Mouse (Mus musculus): Measurements from ENCODE around the gene Macrod2.
A peak's percentile ranks its signal among the peaks of the same experiment; 100 is the strongest.

The Macrod2 gene

DNA sequence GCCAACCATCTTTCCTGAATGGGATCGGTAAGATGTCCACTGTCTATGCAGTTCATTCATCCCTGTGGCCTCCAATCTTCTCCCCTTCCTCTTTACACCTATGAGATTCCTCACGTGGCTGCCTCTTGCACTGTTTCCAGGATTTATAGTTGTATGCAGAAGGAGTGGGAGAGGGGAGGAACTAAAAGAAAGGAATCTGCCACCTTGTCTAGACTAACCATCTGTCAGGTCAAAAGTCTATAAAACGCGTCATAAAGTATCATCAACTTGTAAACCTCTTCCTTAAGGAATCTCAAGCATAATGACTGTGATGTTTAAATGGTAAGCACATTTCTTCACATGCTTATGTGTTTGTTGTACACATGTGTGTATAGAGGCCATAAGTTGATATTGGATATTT, 416.6 kb downstream of the Macrod2 start:
- no peak for DNase-seq (ENCODE audit: low spot score)

DNA sequence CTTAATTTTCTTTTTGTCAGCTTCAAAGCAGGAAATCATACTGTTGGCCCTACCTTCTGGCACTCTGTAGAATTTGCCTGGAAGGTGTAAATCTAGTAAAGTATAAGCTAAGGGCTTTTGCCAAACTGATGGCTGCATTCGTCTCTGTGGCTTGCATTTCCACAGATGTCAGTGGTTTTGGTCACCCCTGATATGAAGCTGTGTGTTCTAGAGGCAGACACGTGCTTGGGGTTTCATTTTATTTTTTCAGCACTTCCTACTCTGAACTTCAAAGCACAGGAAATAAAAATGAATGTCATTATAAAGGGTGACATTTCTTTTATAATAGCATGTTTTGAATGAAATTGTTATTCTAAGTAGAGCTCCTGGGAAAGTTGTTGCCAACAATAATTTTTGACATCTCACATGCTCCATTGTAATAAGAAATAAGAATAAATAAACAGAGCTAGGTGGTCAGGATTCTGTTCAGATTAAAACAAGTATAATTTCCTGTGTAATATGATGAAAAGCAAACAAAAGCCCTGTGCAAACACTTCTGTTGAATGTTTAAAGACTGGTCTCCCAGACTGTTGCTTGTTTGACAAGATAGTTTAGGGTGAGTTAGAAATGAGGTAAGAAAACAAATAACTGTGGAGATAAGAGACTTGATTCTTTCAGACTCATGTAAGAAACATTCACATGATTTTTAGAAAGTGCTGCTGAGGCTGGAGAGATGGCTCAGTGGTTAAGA, 424.4 kb downstream of the Macrod2 start:
- DNase-seq (ENCODE audit: low spot score) = no peak

DNA sequence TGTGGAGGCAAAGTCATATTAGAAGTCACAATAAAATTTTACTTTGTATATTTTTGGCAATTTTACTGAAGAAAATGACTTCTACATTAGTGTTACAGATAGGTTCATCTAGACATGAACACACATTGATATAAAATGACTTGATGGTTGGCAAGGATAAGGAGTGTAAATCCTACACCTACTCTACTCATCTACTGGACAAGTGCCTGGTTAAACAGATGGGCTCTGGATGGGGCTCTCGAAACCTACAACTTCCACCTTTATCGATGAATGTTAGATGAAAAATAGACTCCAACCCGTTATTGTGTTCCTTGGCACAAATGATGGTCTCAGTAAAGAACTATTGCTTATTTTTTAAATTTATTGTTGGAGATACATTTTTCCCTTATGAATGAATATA, 427.3 kb downstream of the Macrod2 start:
- DNase-seq (ENCODE audit: low spot score) = no peak

DNA sequence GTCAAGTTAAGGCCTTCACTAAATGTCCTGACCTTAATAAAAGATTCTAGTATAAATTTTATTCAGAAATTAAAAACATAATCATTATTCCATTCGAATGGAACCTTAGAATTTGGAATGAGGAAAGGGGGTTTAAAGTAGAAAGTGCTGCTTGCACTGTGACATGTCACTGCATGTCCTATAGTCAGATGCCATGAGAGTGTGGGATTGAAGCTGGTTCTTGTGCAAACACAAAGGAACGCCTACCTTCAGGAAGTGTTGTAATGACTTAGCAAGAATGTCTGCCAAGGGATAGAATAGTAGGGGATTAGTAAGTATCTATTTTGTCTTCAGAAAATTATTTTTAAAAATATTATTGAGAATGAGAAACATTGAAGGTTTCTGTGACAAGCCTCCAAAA, 431.1 kb downstream of the Macrod2 start:
- no peak for DNase-seq (ENCODE audit: low spot score)

DNA sequence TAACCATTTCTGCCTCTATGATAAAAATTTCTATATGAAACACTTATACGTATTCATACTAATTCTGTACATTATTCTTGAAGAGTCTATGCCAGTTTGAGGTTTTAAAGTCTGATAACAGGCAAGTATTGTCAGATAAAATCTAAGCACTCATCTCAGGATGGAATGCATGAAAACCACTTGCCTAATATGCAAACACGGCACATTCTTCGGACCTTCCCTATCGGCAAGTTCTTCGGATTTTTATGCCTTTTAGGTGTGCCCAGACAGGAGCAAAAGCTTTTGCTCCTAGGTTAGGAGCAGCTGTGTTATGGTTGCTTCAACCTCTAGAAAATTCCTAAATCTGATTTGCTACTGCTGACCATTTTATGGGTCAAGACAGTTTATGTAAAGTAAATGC, 433.8 kb downstream of the Macrod2 start:
- no peak for DNase-seq (ENCODE audit: low spot score)

DNA sequence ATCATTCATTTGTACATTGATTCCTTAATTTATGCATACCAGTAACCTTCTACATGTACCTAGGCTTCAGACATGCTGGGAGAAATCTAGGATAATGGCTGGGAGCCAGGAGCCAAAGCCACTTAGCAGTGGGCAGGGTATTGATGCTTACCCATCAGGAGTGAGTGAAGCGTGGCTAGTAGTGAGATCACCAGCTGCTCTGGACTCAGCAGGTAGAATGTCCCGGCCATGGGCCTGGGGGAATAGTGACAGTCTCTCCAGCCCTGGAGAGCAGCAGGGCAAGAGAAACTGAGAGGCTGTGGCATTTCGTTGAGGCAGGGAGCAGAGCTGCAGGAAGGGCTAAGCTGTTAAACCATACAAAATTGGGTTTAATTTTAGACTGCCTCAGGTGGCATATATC, 435.0 kb downstream of the Macrod2 start:
- DNase-seq (ENCODE audit: low spot score) = no peak

DNA sequence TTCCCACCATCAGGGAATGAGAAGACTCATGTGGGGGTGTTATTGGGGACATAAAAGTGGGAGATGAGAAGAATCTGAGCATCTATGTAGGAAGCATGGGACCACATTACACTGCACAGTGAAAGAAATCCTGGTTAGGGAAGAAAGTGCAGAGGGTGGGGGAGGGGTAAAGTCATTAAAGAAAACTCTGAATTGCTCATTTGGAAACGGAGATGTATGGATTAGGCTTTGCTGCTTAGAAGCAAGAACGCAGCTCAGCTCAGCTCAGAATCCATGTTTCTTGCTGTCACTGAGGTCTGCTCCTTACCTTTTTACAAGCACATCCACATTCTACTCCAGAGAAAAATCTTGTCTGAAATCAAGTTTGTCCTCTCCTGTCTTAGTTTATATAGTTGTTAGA, 444.3 kb downstream of the Macrod2 start:
- no peak for DNase-seq (ENCODE audit: low spot score)

DNA sequence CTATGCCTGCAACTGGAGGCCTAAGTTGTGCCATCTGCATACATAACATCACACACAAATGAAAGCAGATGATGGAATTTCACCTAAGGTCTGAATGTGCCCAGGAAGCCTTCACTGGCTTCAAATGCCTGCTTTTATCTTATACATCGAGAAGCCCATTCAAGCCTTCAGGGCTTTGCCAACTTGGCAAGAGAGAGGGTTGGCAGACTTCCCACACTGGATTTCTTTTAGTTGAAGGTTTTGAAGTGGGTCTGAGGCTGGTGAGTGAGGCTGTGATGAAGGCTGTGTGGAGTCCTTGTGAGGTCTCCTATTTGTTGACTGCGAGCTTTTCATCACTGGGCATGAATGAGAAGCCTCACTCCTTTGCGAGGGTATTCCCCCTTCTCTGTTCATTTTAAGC, 444.8 kb downstream of the Macrod2 start:
- peak; percentile 57 for DNase-seq (ENCODE audit: low spot score)

DNA sequence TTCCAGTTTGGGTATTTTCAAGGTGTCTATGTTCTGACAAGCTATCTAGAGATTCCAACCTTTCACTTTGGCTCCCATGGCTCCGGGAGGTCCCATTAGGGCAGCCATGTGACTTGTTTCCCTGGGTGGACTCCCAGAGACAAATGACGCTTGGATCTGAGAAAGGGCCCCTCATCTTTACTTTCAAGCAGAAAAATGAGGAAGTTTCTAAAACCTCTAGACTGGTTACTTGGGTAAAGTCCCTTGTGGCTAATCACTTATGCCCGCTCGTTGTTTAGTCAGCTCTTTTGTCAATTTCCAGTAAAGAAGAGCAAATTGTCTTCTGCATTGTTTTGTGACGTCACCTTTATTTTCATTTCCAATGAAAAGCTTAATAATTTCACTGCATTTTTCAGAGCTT, 448.9 kb downstream of the Macrod2 start:
- DNase-seq (ENCODE audit: low spot score) = no peak

DNA sequence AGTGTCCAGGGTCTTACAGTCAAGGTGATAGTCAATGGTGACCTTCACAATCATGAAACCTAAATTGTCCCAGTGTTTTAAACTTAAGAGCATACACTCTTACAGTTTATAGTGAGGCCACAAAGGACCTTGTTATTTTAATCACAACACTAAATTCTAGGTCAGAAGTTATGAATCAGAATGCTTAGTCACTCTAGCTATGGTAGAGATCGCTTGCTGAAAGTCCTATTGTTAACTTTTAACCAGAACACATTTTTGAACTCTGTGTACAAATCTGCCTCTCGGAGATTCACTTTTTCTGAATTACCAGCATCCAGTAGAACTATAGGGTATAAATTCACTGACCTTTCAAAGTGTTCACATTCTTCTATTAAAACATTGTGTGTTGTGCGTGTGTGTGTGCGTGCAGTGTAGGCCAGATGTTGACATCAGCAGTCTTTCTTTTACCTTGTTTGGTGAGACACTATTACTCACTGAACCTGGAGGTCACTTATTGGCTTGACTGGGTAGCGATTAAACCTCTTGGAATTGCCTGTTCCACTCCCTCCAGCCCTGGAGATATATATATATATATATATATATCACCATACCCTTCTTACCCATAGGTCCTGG, 452.8 kb downstream of the Macrod2 start:
- DNase-seq (ENCODE audit: low spot score) = no peak

DNA sequence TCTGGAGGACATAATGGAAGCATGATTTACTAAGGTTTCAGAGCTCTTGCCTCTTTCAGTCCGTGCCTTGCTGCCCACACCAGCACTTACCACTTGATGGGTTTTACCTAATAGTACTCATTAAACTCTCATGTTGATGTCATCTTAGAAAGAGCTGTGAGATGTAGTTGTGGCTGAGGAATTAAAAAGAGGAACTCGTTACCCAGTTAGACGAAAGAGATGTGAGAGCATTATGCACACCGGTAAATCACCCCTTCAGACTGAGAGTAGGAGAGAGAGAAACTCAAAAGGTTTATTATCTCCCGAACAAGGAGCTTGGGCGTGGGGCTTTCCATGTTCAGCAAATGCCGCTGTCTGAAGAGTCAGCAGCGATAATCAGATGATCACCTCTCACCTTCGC, 458.4 kb downstream of the Macrod2 start:
- DNase-seq (ENCODE audit: low spot score) = no peak

DNA sequence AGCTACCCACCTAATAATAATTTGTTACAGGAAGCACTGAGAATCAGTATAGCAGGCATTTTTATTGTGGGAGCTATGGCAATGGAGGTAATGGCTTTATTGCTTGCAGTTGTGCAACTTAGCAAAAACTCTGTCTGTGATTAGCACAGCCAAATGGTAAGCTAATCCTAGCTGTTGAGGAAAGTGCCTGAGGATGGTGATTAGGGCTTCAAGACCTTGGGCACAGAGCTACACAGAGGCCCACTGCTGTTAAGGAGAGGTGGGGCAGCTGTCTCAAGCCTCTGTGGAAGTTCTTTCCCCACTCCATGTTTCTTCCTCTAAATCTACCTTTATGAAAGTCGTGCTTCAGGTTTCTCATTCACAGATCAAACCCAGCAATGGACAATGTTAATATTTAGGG, 466.2 kb downstream of the Macrod2 start:
- no peak for DNase-seq (ENCODE audit: low spot score)

DNA sequence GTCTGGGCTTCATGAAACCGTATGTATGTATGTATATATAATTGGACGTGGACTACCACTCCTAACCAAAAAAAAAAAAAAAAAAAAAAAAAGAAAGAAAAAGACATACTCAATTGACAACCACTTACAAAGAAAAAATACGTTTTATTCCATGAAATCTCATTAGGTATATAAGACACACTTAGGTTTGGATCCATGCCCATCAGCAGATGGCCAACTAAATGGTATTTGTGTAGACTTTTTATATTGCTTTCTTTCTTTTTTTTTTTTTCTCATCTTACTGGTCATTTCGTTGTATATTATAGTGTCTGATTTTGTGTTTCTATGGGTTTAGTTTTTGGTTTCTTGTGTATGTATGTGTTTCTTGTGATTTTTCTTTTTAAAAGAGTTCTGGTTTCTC, 467.6 kb downstream of the Macrod2 start:
- DNase-seq (ENCODE audit: low spot score) = no peak

DNA sequence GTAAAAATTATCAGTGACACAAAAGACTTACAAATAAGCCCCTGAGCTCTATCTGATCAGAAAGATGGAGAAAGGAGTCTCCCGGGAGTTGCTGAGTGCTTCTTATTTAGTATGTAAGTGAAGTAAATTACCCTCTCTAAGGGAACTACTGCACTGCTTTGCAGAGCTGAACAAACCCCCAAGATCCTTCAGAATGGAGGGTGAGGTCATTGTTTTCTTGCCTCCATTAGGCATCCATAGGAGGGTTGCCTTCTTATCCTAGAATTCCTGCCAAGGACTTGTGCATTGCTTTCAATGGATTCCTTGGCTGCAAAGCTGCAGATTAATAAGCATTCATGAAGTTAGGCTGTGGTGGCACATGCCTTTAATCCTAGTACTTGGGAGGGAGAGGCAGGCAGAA, 470.5 kb downstream of the Macrod2 start:
- no peak for DNase-seq (ENCODE audit: low spot score)

DNA sequence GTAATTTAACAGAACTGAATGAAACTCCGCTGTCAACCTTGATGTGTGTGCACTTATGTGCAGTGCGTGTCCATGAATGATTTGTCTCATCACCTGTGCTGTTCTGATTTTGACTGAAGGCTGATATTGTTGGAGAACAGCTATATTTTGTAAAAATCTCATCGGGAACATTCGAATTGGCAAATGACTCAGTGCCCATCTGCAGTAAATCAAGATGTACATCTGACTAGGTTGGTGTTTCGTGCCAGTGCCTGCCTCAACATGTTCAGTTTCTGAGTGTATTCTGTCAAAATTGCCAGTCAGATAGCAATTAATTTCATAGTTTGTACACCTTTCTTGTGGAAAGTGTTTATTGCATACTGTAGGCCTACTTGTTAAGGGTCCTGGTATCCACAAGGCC, 472.0 kb downstream of the Macrod2 start:
- no peak for DNase-seq (ENCODE audit: low spot score)

DNA sequence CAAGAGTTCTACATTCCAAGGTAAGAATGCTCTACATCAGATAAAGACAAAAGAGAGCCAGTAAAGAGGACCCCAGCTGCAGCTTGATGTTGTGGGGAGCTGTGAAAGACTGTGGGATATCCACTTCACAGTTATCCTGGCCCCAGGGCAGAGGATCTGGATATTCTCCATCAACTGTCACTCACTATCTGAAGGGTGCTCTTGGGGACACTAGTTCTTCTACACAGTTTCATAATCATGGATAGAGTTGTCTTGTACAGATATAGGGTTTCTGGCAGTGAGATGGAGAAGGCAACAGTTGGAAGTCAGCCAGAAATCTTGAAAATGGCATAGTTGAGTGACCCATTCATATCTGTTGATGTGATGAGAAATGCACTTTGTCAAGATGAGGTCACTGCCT, 490.1 kb downstream of the Macrod2 start:
- no peak for DNase-seq (ENCODE audit: low spot score)

DNA sequence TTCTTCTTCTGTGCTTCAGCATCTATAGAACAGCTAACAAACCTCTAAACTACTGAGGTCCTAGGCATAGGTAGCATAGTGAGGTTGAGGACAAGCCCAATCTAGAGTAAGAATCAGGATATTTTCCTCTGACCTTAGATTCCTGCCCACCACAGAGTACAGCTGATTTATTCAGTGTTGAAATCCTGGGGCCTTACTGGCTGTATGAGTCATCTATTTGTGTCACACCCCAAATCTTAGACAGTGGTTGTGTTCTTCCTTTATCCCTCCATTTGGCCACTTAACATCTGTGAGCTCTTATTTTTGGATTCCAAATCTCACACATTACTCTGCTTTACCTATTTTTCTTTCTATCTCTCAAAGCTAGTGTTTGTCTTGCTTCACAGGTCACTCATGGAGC, 495.6 kb downstream of the Macrod2 start:
- DNase-seq (ENCODE audit: low spot score) = no peak

DNA sequence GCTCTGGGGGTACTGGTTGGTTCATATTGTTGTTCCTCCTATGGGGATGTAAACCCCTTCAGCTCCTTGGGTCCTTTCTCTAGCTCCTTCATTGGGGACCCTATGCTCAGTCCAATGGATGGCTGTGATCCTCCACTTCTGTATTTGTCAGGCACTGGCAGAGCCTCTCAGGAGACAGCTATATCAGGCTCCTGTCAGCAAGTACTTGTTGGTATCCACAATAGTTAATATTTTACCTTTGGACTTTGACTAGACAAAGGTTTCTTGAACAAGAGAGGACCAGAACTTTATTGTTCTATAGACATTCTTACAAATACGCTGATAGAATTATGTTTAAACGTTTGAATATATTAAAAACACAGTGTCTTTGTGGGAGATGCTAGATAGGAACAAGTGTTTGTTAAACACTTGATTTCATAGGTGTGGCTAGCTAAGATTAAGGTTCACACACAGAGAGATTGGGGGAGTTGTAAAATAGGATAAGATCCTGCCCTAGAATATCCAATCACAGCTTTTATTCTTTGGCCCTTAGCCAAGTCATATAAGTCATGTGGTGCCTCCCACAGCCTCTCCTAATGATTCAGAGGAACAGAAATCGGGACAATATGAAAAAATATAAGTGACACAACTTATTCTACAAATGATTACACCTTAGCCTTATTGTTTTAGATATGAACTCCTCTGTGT, 501.4 kb downstream of the Macrod2 start:
- no peak for DNase-seq (ENCODE audit: low spot score)

DNA sequence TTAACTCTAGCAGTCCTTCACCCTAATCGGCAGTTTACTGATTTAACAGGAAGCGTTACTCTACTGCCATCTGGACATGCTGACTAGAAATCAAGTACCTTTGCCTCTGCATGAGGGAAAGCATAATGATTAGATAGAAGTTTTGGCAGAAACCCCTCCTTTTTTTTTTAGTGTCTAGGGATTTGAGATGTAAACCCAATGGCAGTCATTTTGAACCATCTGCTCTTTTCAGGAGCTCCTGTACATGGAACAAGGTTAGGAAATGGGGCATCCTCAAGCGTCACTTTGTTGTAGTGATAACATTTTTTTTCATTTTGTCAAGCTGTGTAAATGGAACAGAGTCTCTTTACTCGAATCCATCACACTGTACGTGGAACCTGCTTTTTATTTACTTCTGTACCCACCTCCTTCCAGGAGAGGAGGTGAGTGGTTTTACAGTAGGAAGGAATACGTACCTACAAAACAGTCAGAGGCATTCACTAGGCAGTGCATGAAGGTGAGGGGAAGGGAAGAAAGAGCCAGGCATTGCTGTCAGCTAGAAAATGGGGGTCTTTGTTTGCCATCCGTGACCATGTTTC, 503.4 kb downstream of the Macrod2 start:
- no peak for DNase-seq (ENCODE audit: low spot score)

DNA sequence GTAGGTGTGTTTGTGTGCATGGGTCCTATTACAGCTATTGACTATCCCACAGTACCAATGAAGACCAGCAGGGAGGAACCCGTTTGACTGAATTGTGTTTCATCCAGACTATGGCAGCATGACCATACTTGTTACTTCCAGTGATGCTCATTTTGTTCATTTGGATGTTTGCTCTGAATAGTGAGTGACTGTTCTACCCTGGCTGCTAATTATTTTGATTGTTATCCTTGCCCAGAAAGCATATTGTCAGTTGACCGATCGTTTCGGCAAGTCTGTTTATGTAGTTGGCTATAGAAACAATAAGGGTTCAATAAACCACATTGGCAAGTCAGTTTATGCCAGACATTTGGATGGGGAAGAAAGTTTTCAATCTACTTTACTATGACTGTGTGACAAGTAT, 510.2 kb downstream of the Macrod2 start:
- DNase-seq (ENCODE audit: low spot score) = no peak

DNA sequence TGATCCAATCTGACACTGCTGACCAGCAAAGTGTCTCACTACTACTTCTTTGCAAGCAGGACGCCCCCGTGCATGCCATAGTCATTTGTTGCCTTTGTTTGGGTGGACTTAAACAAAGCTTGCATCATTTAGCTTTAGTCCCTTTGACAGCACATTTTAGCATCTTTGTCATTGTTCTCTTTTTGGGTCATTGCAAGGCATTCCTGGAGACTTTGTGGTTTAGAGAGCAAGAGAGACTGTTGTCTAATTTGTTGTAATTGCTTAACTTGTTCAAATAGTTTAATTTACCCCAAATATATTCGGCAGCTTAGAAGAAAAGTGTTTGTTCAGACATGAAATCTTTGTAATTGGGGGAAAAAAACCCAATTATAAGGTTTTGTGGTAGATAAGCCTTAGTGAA, 511.0 kb downstream of the Macrod2 start:
- no peak for DNase-seq (ENCODE audit: low spot score)

DNA sequence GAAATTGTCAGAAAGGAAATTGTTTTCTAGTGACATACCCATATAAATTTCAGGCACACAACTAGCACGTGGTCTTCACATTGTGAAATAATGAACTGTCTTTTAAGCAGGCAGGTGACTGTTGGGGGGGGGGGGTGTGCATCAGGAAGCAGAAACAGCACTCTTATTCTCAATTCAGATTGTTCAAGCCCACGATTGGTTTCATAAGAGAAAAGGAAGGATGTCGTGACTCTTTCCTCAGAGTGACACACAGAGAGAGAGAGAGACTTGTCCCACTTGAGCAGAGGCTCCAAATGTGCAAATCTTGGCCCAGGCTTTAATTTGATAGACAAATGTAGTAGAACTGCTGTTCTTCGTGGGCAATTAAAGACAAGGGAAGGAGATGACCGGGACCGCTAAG, 516.4 kb downstream of the Macrod2 start:
- DNase-seq (ENCODE audit: low spot score) = no peak

DNA sequence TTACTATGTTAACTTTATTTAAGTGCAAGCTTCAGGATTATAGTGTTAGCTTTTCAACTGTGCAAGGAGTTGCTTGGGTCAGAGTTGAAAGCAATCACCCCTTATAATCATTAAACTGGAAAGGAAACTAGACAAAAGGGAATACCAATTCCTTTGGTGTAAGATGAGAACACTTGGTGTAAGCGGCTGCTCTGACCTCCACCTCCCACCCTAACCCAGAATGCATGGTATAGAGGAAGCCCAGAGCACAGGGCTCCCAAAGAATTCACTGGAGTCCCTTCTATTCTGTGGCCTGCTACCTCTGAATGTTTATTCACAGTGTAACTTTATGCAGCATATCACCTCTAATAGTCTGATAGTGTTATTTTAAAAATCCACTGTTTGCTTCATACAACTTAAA, 517.1 kb downstream of the Macrod2 start:
- DNase-seq (ENCODE audit: low spot score) = no peak

Measured in ovary, postnatal 14 days (tissue).